Mouse (Mus musculus): Measurements from ENCODE around the gene Cradd.

DNA sequence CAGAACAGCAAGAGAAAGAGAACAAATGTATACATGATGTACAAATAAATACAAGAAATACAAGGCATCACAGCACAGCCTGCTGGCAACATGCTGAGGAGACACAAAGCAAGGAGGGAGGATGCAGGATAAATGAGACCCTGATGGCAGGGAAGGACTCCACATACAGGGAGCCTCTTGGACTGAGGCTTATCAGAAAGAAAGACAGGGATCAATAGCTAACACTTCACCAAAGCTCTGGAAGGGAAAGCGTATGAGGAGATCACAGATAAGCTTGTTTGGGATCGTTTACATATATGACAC, 78.3 kb downstream of the Cradd start:
- TF ChIP-seq CTCF (IDR thresholded peaks at IDR 0.05; ENCODE audit: low read depth, low read length) (no peak), POLR2A (IDR thresholded peaks at IDR 0.05; ENCODE audit: extremely low read depth, insufficient read depth, low read length) (no peak)

Measured in liver, adult 2 months (tissue).